ENCODE assay signal across 1 mouse cellular context in the genomic region with DNA sequence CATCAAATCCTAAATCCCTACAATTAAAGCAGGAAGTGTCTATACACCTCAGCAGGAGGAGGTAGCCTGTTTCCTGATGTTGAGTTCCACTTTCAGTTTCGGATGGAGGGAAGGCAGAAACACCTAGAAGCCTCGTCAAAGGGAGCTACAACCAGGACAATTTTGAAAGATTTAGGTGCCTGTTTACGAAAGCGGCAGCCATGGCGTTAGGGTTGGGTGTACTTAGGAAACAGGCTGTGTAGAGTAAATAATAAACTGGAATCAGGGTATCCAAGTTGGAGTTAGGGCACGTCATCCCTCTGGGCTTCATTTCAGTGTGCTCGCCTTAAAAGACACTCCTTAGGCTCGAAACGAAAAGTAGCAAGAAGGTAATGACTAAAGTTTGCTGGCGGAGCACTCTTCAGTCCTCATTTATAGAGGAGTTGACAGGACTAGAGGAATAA.
A peak's percentile ranks its signal among the peaks of the same experiment; 100 is the strongest.
TF ChIP-seq lines count a peak whose summit lies in the region.

No protein-coding gene starts in this region.

TF ChIP-seq in CH12.LX, 34 proteins besides CTCF, POLR2A, EP300 and RAD21:
- peak; percentile 77 for TF ChIP-seq IRF4 (IDR thresholded peaks at IDR 0.05; ENCODE audit: low read depth, low read length)
- peak; percentile 49; the same call in 1 of the 2 replicates for TF ChIP-seq SIN3A (IDR thresholded peaks at IDR 0.05; ENCODE audit: low read length)
- 0 out of 2 replicates have a peak, but pooled peaks have one; percentile 10 for TF ChIP-seq JUND (conservative IDR thresholded peaks at IDR 0.05; ENCODE audit: low read depth, low read length)
- TF ChIP-seq MAX (IDR thresholded peaks at IDR 0.05; ENCODE audit: low read length): peak; percentile 38; the same call in 1 of the 2 replicates
- no peak; the same call in 1 of the 2 replicates for TF ChIP-seq ETS1 (conservative IDR thresholded peaks at IDR 0.05; ENCODE audit: low read depth, low read length)
- TF ChIP-seq NELFE (IDR thresholded peaks at IDR 0.05; ENCODE audit: low read depth, low read length): no peak
- no peak for TF ChIP-seq MYC (IDR thresholded peaks at IDR 0.05; ENCODE audit: low read depth, low read length)
- TF ChIP-seq USF2 (conservative IDR thresholded peaks at IDR 0.05; ENCODE audit: low read depth, low read length): no peak
- no peak for TF ChIP-seq MXI1 (IDR thresholded peaks at IDR 0.05; ENCODE audit: low read depth, low read length)
- no peak for TF ChIP-seq KAT2A (IDR thresholded peaks at IDR 0.05; ENCODE audit: insufficient replicate concordance, low read length)
- TF ChIP-seq POLR2AphosphoS2 (IDR thresholded peaks at IDR 0.05; ENCODE audit: low read depth, low read length): 0 out of 2 replicates have a peak, but pooled peaks have one; percentile 50
- TF ChIP-seq ZMIZ1 (IDR thresholded peaks at IDR 0.05; ENCODE audit: low read depth, low read length): no peak
- peak; percentile 90 for TF ChIP-seq CHD1 (IDR thresholded peaks at IDR 0.05; ENCODE audit: low read depth, low read length)
- peak; percentile 78 for TF ChIP-seq RCOR1 (conservative IDR thresholded peaks at IDR 0.05; ENCODE audit: low read depth, low read length)
- TF ChIP-seq SMC3 (IDR thresholded peaks at IDR 0.05; ENCODE audit: low read depth, low read length): no peak
- no peak for TF ChIP-seq UBTF (IDR thresholded peaks at IDR 0.05; ENCODE audit: low read depth, low read length)
- no peak for TF ChIP-seq TCF12 (IDR thresholded peaks at IDR 0.05; ENCODE audit: low read depth, low read length)
- TF ChIP-seq BHLHE40 (IDR thresholded peaks at IDR 0.05; ENCODE audit: low read depth, low read length): 0 out of 2 replicates have a peak, but pooled peaks have one; percentile 10
- peak; percentile 53 for TF ChIP-seq ELF1 (IDR thresholded peaks at IDR 0.05; ENCODE audit: low read depth, low read length)
